Mouse (Mus musculus): ENCODE measurements around the gene Micall2. TPM values are rescaled to one million over a fixed set of nuclear protein-coding genes. Genes with fewer than 3 reads are reported as not detected.

Gene Micall2
- 8.6 and 9.7 TPM in 2 replicates for polyA plus RNA-seq (2012; rRNA removed)

GRCm38 (mm10) chr5:139735677-139736503 lies at the start of gene Micall2:
Gene Micall2 (minus strand): TSS chr5:139736336.

GRCm38 (mm10) chr5:139775216-139775926 lies 39.2 kb upstream of the Micall2 start, which contains the start of gene Ints1:
Gene Ints1 (minus strand): TSS chr5:139775674.

Other genes starting within 250 kb of the Micall2 start
- gene Uncx, start 192.8 kb downstream of the Micall2 start, polyA plus RNA-seq (2012; rRNA removed) = 7.3 and 9.3 TPM in 2 replicates
- 45.7 and 51.4 TPM in 2 replicates for gene Ints1, start 39.3 kb upstream of the Micall2 start, polyA plus RNA-seq (2012; rRNA removed)
- gene Mafk, start 55.2 kb upstream of the Micall2 start, polyA plus RNA-seq (2012; rRNA removed) = 14.9 and 15.6 TPM in 2 replicates
- gene Tmem184a, start 83.6 kb upstream of the Micall2 start, polyA plus RNA-seq (2012; rRNA removed) = 0.19 and 0.69 TPM in 2 replicates
- 0.11 TPM in 1 of 2 replicates, not detected in the other for gene Gm26938, start 90.1 kb upstream of the Micall2 start, polyA plus RNA-seq (2012; rRNA removed)
- 61.6 and 63.3 TPM in 2 replicates for gene Psmg3, start 90.5 kb upstream of the Micall2 start, polyA plus RNA-seq (2012; rRNA removed)
- 18.2 and 25.3 TPM in 2 replicates for gene Elfn1, start 171.6 kb upstream of the Micall2 start, polyA plus RNA-seq (2012; rRNA removed)

Measured in central nervous system, embryonic 18 days (tissue).